In the genomic region with DNA sequence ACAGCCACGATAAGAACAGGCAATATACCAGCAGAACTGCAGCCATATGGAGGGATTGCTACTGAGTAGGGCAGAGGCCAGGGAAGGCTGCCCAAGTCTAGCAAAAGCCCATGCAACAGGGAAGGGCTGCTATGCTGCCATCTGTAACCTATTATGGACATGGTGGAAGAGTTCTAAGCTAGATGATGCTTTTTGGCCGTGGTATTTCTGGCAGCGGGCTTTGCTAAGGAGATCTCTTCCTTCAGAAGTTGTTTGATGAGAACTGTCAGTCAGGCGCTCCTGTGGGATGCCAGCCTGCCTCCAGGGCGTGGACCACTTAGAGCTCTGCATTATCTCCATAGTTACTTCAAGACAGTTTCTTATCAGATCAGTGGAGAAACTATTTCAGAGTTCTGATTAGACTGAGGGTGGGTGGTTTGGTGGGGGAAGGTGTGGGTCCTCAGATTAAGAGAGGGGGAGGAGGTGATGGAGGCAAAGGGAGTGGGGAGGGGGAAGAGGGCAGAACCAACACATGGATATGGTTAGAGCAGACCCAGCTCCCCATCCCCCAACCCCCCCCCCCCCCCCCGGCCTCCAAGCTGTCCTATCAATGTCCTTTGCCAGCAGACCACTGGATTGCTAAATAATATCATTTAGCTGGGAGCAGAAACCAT, we compare ENCODE assay signal across 11 mouse cellular contexts. TPM values are rescaled to one million over a fixed set of nuclear protein-coding genes. Genes with fewer than 3 reads are reported as not detected.
A peak's percentile ranks its signal among the peaks of the same experiment; 100 is the strongest.
DNase-seq lines count a peak whose midpoint lies in the region; ATAC-seq lines count a peak whose summit lies in the region.
"Had no signal": no experiment of that assay in that cellular context is flagged by ENCODE, and none has a peak within 500 bp of the region (broad histone marks: within the 10 kb centered on the region; RNA-seq: fewer than 3 reads in every experiment).

No protein-coding gene starts in this region.

- no peaks in the 10 kb centered on the region for H3K27me3 ChIP-seq in forebrain, embryonic 16.5 days (replicated peaks; ENCODE audit: control insufficient read depth, insufficient read depth, low read length)
- peaks cover 10% of the 10 kb centered on the region; the same call in 1 of the 2 replicates for H3K27me3 ChIP-seq in limb, embryonic 15.5 days
- no peaks in the 10 kb centered on the region for H3K27me3 ChIP-seq in intestine, embryonic 16.5 days (replicated peaks; ENCODE audit: control insufficient read depth, insufficient read depth, low read length)
- H3K27me3 ChIP-seq: Patski had no signal

- peaks cover 45% of the 10 kb centered on the region for H3K4me1 ChIP-seq in forebrain, embryonic 16.5 days (replicated peaks; ENCODE audit: control insufficient read depth, insufficient read depth, low read length)
- peaks cover 20% of the 10 kb centered on the region for H3K4me1 ChIP-seq in limb, embryonic 15.5 days
- H3K4me1 ChIP-seq in intestine, embryonic 16.5 days (ENCODE audit: control insufficient read depth, insufficient read depth, low read length) = peaks cover 4% of the 10 kb centered on the region; the same call in 1 of the 2 replicates

- no peaks in the 10 kb centered on the region for H3K9me3 ChIP-seq in forebrain, embryonic 16.5 days (ENCODE audit: control insufficient read depth, low read length)
- H3K9me3 ChIP-seq in limb, embryonic 15.5 days = no peaks in the 10 kb centered on the region
- H3K9me3 ChIP-seq in intestine, embryonic 16.5 days (ENCODE audit: control insufficient read depth, low read length) = no peaks in the 10 kb centered on the region

- DNase-seq in heart, adult 11 months = peak; percentile 73
- DNase-seq in heart, adult 18-20 months = no peak
- DNase-seq in cerebellum, postnatal 10 days = peak; percentile 88 to 90
- no peak for DNase-seq in spleen, postnatal 4 days (ENCODE audit: low spot score in 2 of 2)
- DNase-seq: B cell, adult 2 months had no signal

- H3K9ac ChIP-seq in forebrain, embryonic 16.5 days (replicated peaks; ENCODE audit: low read depth, low read length) = no peak overlapping the region
- no peak overlapping the region for H3K9ac ChIP-seq in limb, embryonic 15.5 days
- no peak overlapping the region for H3K9ac ChIP-seq in intestine, embryonic 16.5 days (ENCODE audit: low read depth, low read length)

- no peak overlapping the region; the same call in 1 of the 2 replicates for H3K4me2 ChIP-seq in forebrain, embryonic 16.5 days (ENCODE audit: low read length)
- no peak overlapping the region for H3K4me2 ChIP-seq in limb, embryonic 15.5 days
- no peak overlapping the region for H3K4me2 ChIP-seq in intestine, embryonic 16.5 days (ENCODE audit: low read depth, low read length)

- peaks cover 12% of the 10 kb centered on the region for H3K36me3 ChIP-seq in forebrain, embryonic 16.5 days (ENCODE audit: control insufficient read depth, insufficient read depth)
- peaks cover 14% of the 10 kb centered on the region for H3K36me3 ChIP-seq in limb, embryonic 15.5 days
- H3K36me3 ChIP-seq in intestine, embryonic 16.5 days (ENCODE audit: control insufficient read depth, insufficient read depth, low read length) = no peaks in the 10 kb centered on the region

- peak; percentile 16; the same call in 1 of the 2 replicates for ATAC-seq in forebrain, embryonic 16.5 days
- ATAC-seq in limb, embryonic 15.5 days (ENCODE audit: insufficient number of reproducible peaks, low FRiP score, low TSS enrichment, low read depth) = 0 out of 2 replicates have a peak, but pooled peaks have one; percentile 35
- no peak for ATAC-seq in intestine, embryonic 16.5 days
- ATAC-seq in megakaryocyte-erythroid progenitor cell, adult 5-6 weeks (replicated peaks; ENCODE audit: low FRiP score, low TSS enrichment, poor library complexity, severe bottlenecking) = no peak
- ATAC-seq: Patski had no signal

- 0 out of 2 replicates have a peak overlapping the region, but pooled peaks have one; percentile 21 for H3K27ac ChIP-seq in forebrain, embryonic 16.5 days (ENCODE audit: low read length)
- no peak overlapping the region for H3K27ac ChIP-seq in limb, embryonic 15.5 days
- H3K27ac ChIP-seq in intestine, embryonic 16.5 days (ENCODE audit: low read length) = no peak overlapping the region
- H3K27ac ChIP-seq: kidney, postnatal 0 days had no signal

- H3K4me3 ChIP-seq in forebrain, embryonic 16.5 days (replicated peaks; ENCODE audit: low read length) = no peak overlapping the region
- H3K4me3 ChIP-seq in limb, embryonic 15.5 days = no peak overlapping the region
- H3K4me3 ChIP-seq in intestine, embryonic 16.5 days (ENCODE audit: low read length) = no peak overlapping the region

- 41% methylated on average over 5 of the region's 6 CpGs for WGBS in forebrain, embryonic 16.5 days
- WGBS in limb, embryonic 15.5 days = 22% methylated on average over 5 of the region's 6 CpGs
- WGBS in intestine, embryonic 16.5 days = 55% methylated on average over 6 of the region's 6 CpGs

RNA-seq across cellular contexts. Expression of a gene that starts 8.8 kb away (rescaled TPM):
- 10 to 100 TPM; 18.2 to 19.6 TPM for total RNA-seq in heart, adult 18-20 months (2021)
- 38.6 and 45.5 TPM in 2 replicates for polyA plus RNA-seq in forebrain, embryonic 16.5 days (2015; fragmentation: Nextera tagmentation; extraction: Ambion mirVana)
- 25.6 and 25.9 TPM in 2 replicates for polyA plus RNA-seq in limb, embryonic 15.5 days (2015; fragmentation: Nextera tagmentation; extraction: Ambion mirVana)
- 10.7 and 10.9 TPM in 2 replicates for polyA plus RNA-seq in intestine, embryonic 16.5 days (2015; fragmentation: Nextera tagmentation; extraction: Ambion mirVana)
- total RNA-seq in megakaryocyte-erythroid progenitor cell, adult 5-6 weeks (2014; fragmentation: Nextera tagmentation) = 0.57 TPM in 1 of 2 replicates, not detected in the other
- 3.3 and 6.8 TPM in 2 replicates for total RNA-seq in megakaryocyte-erythroid progenitor cell, adult 5-6 weeks (2017)

RNA-seq across cellular contexts. Expression of a gene that starts 36.5 kb away (rescaled TPM):
- total RNA-seq in heart, adult 18-20 months (2021) = 10 to 100 TPM; 10.7 TPM
- polyA plus RNA-seq in forebrain, embryonic 16.5 days (2015; fragmentation: Nextera tagmentation; extraction: Ambion mirVana) = 205 and 213 TPM in 2 replicates
- polyA plus RNA-seq in limb, embryonic 15.5 days (2015; fragmentation: Nextera tagmentation; extraction: Ambion mirVana) = 25.3 and 40.1 TPM in 2 replicates
- 5.0 and 5.2 TPM in 2 replicates for polyA plus RNA-seq in intestine, embryonic 16.5 days (2015; fragmentation: Nextera tagmentation; extraction: Ambion mirVana)
- total RNA-seq in megakaryocyte-erythroid progenitor cell, adult 5-6 weeks (2014; fragmentation: Nextera tagmentation) = not detected in 2 replicates
- 0.95 TPM in 1 of 2 replicates, not detected in the other for total RNA-seq in megakaryocyte-erythroid progenitor cell, adult 5-6 weeks (2017)

Comparison
In these comparisons a context has a peak if more than half of its experiments do, and no peak if none do; other contexts are left out.
1. DNase-seq: peak in heart, adult 11 months (single experiment) and cerebellum, postnatal 10 days (2 of 2); none in heart, adult 18-20 months (0 of 2) and spleen, postnatal 4 days (0 of 2).
2. ATAC-seq: peak in forebrain, embryonic 16.5 days (single experiment) and limb, embryonic 15.5 days (single experiment); none in intestine, embryonic 16.5 days (single experiment) and megakaryocyte-erythroid progenitor cell, adult 5-6 weeks (single experiment).